Mouse (Mus musculus) limb, embryonic 11.5 days (tissue): ENCODE measurements around the gene 6030408B16Rik. TPM values are rescaled to one million over a fixed set of nuclear protein-coding genes. Genes with fewer than 3 reads are reported as not detected.

Experiments used
- ATAC-seq: fragments of 200-750 bp; cut with Nextera tagmentation; 2 replicates; pipeline ENCODE4 v1.8.0; 2017; ENCODE audit warnings: low read depth; ENCODE audit not compliant: insufficient number of reproducible peaks, low FRiP score, low TSS enrichment
- DNase-seq: peaks from one replicate; pipeline ENCODE4 v3.0.0-alpha.2; 2015; ENCODE audit warnings: low spot score
- H3K27ac ChIP-seq: fragments of 300-500 bp; sonication (generic); replicated peaks from 2 replicates; pipeline ENCODE4 v1.5.1; 2014; ENCODE audit warnings: low read depth, mild to moderate bottlenecking, low read length
- H3K27me3 ChIP-seq: fragments of 300-500 bp; sonication (generic); 2 replicates; pipeline ENCODE4 v1.6.1; 2014; ENCODE audit warnings: mild to moderate bottlenecking, low read length, mixed read lengths; ENCODE audit not compliant: control insufficient read depth, insufficient read depth
- H3K36me3 ChIP-seq: fragments of 300-500 bp; sonication (generic); 2 replicates; pipeline ENCODE4 v1.6.1; 2014; ENCODE audit warnings: mild to moderate bottlenecking, low read length, moderate library complexity, mixed read lengths; ENCODE audit not compliant: control insufficient read depth, insufficient read depth
- H3K4me1 ChIP-seq: fragments of 300-500 bp; sonication (generic); 2 replicates; pipeline ENCODE4 v1.6.1; 2014; ENCODE audit warnings: low read length, mixed read lengths; ENCODE audit not compliant: control insufficient read depth, insufficient read depth
- H3K4me2 ChIP-seq: fragments of 300-500 bp; sonication (generic); 2 replicates; pipeline ENCODE4 v1.6.1; 2014; ENCODE audit warnings: low read depth, mild to moderate bottlenecking, moderate library complexity; ENCODE audit not compliant: severe bottlenecking
- H3K4me3 ChIP-seq: fragments of 300-500 bp; sonication (generic); 2 replicates; pipeline ENCODE4 v1.5.1; 2014; ENCODE audit warnings: low read depth, low read length
- H3K9ac ChIP-seq: fragments of 300-500 bp; sonication (generic); 2 replicates; pipeline ENCODE4 v1.6.1; 2014; ENCODE audit warnings: mild to moderate bottlenecking, low read length
- H3K9me3 ChIP-seq: fragments of 300-500 bp; sonication (generic); 2 replicates; pipeline ENCODE4 v1.6.1; 2016; ENCODE audit warnings: low read length; ENCODE audit not compliant: control insufficient read depth
- WGBS: fragments of 180-500 bp; shearing (Covaris S2); extraction: QIAGEN DNeasy Blood & Tissue Kit; methylation state at CpG from one replicate; pipeline ENCODE4 v1.1.7; 2014; 5-methylcytosine and 5-hydroxymethylcytosine counted together
- polyA plus RNA-seq: library from polyadenylated mRNA; unstranded; fragments of >200 nt; fragmentation: Nextera tagmentation; extraction: Ambion mirVana; gene quantifications from 2 replicates; pipeline ENCODE4 v1.2.1, GENCODE M21; 2014

Gene 6030408B16Rik
- polyA plus RNA-seq, 1 experiment from 2014 or later = 5.6 TPM

DNA sequence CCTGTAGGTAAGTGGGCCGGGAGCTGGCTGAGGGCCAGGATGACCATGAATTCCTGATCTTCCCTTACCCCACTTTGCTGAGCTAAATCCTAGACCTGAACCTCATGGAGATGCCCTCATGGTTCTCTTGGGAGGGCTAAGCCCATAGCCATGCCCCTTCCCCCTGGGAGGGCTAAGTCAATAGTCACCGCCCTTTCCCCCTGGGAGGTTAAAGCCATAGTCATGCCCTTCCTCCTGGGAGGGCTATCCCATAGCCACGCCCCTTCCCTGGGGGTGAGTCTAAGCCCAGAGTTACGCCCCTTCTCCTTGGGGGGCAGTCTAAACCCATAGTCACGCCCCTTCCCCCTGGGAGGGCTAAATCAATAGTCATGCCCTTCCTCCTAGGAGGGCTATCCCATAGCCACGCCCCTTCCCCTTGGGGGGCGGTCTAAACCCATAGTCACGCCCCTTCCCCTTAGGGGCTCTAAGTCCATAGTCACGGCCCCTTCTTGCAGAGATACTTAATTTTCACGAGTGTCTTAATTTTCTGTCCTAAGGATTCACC lies 33.1 kb downstream of the 6030408B16Rik start:
- H3K9ac ChIP-seq = no peak overlapping the region
- H3K9me3 ChIP-seq = no peaks in the 10 kb centered on the region
- no peak overlapping the region for H3K4me2 ChIP-seq
- no peak overlapping the region for H3K27ac ChIP-seq
- DNase-seq = no peak
- no peaks in the 10 kb centered on the region for H3K36me3 ChIP-seq
- no peaks in the 10 kb centered on the region for H3K4me1 ChIP-seq
- no peaks in the 10 kb centered on the region for H3K27me3 ChIP-seq
- WGBS = 35% methylated on average over 10 of the region's 10 CpGs
- ATAC-seq = no peak
- no peak overlapping the region for H3K4me3 ChIP-seq

DNA sequence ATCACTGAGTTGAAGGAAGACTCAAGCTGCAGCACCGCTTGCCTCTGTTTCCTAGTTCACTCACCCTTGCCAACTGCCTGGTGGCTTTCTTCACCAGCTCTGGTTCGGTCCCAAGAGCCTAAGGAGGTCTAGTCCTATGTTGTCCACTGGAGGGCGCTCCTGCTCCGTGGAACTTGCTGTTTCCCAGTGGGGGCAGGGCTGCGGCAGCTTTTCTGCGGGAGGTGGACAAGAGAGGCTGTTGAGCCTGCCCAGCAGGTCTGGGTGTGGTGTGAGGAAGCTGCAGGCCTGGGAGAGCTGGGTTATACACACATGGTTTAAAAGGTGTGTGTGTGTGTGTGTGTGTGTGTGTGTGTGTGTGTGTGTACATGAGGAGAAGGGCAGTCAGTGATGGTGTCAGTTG lies 34.3 kb downstream of the 6030408B16Rik start:
- H3K27ac ChIP-seq = no peak overlapping the region
- H3K9me3 ChIP-seq = no peaks in the 10 kb centered on the region
- H3K36me3 ChIP-seq = no peaks in the 10 kb centered on the region
- H3K27me3 ChIP-seq = no peaks in the 10 kb centered on the region
- no peaks in the 10 kb centered on the region for H3K4me1 ChIP-seq
- H3K4me2 ChIP-seq = no peak overlapping the region
- no peak for ATAC-seq
- WGBS = 7% methylated on average over 6 of the region's 6 CpGs
- H3K9ac ChIP-seq = no peak overlapping the region
- H3K4me3 ChIP-seq = no peak overlapping the region
- DNase-seq = peak; percentile 88

DNA sequence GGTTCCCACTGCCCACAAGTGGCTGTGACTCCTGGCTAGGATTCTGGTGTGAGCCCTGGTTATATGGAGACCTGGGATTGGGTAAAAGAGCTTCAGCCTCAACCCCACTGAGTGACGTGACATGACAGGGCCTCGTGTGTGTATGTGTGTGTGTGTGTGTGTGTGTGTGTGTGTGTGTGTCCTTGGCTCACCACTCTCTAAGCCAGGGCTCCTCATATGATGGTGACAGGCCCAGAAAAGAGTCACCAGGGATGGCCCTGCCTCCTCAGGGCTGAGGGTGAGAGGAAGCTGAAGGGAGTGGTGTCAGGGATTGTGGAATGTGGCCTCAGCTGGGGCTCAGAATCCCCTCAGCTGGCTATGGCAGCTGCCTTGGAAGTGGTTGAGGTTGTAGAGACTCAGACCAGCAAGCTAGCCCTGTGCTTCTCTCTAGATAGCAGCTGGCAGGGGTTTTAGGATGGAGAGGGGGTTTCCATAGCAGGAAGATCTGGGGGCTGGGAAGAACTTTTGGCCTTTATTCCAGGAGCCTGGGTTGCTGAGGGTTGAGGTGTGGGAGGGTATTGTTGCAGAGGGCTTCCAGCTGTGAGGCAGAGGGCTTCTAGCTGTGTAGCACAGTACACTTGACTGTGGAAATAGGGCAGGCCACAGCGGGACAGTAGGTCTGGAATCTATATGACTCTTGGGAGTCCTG lies 36.0 kb downstream of the 6030408B16Rik start:
- 76% methylated on average over 3 of the region's 3 CpGs for WGBS
- DNase-seq (no peak), ATAC-seq (no peak)
- H3K36me3 ChIP-seq = no peaks in the 10 kb centered on the region
- no peak overlapping the region for H3K4me3 ChIP-seq
- no peaks in the 10 kb centered on the region for H3K4me1 ChIP-seq
- H3K9ac ChIP-seq = no peak overlapping the region
- no peak overlapping the region for H3K4me2 ChIP-seq
- no peak overlapping the region for H3K27ac ChIP-seq
- H3K9me3 ChIP-seq = no peaks in the 10 kb centered on the region
- H3K27me3 ChIP-seq = no peaks in the 10 kb centered on the region

DNA sequence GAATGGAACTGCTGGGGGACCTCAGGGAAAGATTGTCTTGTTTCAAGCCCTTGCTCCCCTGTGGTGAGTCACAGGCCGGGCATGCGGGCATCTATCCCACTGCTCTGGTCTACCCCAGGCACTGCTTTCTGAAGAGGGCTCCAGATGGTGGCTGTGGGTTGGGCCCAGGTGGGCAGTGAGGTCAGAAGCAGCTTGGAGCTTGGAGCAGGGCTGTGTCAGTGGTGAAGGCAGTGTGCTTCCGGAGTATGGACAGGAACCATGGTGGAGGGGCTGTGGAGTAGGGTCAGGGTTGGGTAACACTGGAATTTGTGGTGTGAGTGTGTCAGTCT lies 36.5 kb downstream of the 6030408B16Rik start:
- no peak overlapping the region for H3K4me2 ChIP-seq
- no peak overlapping the region for H3K9ac ChIP-seq
- DNase-seq (no peak), ATAC-seq (no peak)
- 83% methylated on average over 3 of the region's 3 CpGs for WGBS
- H3K27me3 ChIP-seq = no peaks in the 10 kb centered on the region
- H3K27ac ChIP-seq = no peak overlapping the region
- no peak overlapping the region for H3K4me3 ChIP-seq
- no peaks in the 10 kb centered on the region for H3K9me3 ChIP-seq
- no peaks in the 10 kb centered on the region for H3K4me1 ChIP-seq
- no peaks in the 10 kb centered on the region for H3K36me3 ChIP-seq

DNA sequence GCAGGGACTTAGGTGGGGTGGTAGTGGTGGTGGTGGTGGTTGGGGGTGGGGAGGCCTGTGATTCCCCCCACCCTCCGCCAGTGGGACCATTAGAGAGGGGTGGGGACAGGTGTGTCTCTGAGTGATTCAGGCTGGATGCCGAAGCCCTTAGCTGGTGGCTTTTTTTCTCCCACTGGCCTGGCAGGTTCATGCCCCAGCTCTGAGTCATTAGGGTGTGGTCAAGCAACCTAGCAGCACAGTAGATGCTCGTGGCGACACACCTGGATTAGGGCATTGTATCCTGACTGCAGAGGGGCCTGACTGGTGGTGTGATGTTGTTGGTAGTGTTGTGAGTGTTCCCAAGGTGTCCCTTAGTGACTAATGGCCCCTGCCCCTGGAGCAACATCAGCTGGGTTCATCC lies 38.1 kb downstream of the 6030408B16Rik start:
- Histone ChIP-seq H3K27me3 (no peaks in the 10 kb centered on the region), H3K27ac (no peak overlapping the region), H3K4me1 (no peaks in the 10 kb centered on the region), H3K9me3 (no peaks in the 10 kb centered on the region), H3K36me3 (no peaks in the 10 kb centered on the region), H3K4me2 (no peak overlapping the region), H3K4me3 (no peak overlapping the region), H3K9ac (no peak overlapping the region)
- no peak for DNase-seq
- no peak for ATAC-seq
- WGBS = 73% methylated on average over 4 of the region's 4 CpGs

DNA sequence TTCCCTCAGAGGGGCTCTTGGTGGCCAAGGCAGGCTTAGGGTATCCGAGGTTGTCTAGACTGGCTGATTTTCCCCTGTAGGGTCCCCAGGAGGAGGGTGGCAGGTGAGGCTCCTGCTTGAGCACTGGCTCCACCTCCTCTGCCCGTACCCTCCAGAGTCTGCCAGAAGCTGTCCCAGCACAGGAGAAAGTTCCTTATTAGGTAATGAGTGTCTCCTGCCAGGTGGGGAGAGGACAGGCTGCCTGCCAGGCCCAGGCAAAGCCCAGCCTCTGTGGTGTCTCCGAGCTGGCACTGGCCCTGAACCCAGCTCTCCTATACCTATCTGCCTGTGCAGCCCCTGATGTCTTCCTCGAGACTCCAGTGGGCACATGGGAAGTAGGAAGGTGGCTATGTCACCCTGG lies 39.4 kb downstream of the 6030408B16Rik start:
- no peaks in the 10 kb centered on the region for H3K4me1 ChIP-seq
- no peak overlapping the region for H3K9ac ChIP-seq
- no peak overlapping the region for H3K4me2 ChIP-seq
- H3K4me3 ChIP-seq = no peak overlapping the region
- no peak overlapping the region for H3K27ac ChIP-seq
- H3K36me3 ChIP-seq = no peaks in the 10 kb centered on the region
- DNase-seq (no peak), ATAC-seq (no peak)
- no peaks in the 10 kb centered on the region for H3K27me3 ChIP-seq
- WGBS = 69% methylated on average over 4 of the region's 4 CpGs
- no peaks in the 10 kb centered on the region for H3K9me3 ChIP-seq

DNA sequence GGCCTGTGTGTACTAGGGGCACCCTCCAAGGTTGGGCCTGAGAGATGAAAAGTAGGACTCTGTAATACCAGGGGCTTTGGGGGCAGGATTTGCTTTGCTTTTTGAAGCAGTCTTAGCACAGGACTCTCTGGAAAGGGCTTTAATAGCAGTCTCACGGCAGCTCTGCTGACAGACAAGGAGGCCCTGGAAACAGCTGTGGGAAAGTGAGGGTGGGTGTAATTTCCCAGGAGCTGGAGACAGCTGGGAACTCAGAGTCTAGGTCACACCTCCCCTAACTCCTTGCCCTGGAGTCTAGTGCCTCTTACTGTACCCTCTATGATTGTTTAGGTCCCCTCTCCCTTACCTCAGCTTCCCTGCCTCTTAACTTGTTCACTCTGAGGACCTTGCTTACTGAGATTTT lies 40.2 kb downstream of the 6030408B16Rik start:
- Histone ChIP-seq H3K27ac (no peak overlapping the region), H3K4me3 (no peak overlapping the region), H3K4me1 (no peaks in the 10 kb centered on the region), H3K36me3 (no peaks in the 10 kb centered on the region), H3K9ac (no peak overlapping the region), H3K27me3 (no peaks in the 10 kb centered on the region), H3K4me2 (no peak overlapping the region), H3K9me3 (no peaks in the 10 kb centered on the region)
- whole genome bisulfite sequencing = 13% methylated on average over 1 of the region's 1 CpGs
- DNase-seq = no peak
- no peak for ATAC-seq

DNA sequence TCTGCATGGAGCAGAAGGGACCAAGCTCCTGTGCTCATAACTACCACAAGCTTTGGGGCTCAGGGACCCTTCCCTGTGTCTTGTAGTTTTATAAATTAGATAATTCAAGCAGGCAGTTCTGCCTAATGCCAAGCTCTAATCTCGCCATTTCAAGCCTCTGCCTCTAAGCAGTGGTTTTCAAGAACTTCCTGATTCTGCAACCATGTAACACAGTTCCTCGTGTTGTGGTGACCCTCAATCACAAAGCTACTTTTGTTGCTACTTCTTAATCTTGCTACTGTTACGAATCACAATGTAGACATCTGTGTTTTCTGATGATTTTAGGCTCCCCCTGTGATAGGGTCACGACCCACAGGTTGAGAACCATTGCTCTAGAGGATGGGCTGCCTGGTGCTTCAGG lies 40.6 kb downstream of the 6030408B16Rik start:
- H3K27ac ChIP-seq = no peak overlapping the region
- ATAC-seq (no peak), DNase-seq (no peak)
- H3K36me3 ChIP-seq = no peaks in the 10 kb centered on the region
- 73% methylated on average over 4 of the region's 4 CpGs for WGBS
- no peak overlapping the region for H3K4me2 ChIP-seq
- no peak overlapping the region for H3K4me3 ChIP-seq
- no peaks in the 10 kb centered on the region for H3K9me3 ChIP-seq
- H3K27me3 ChIP-seq = no peaks in the 10 kb centered on the region
- H3K4me1 ChIP-seq = no peaks in the 10 kb centered on the region
- H3K9ac ChIP-seq = no peak overlapping the region
